Mouse (Mus musculus) limb, embryonic 11.5 days (tissue): Measurements from ENCODE around the gene Klhdc7b. TPM values are rescaled to one million over a fixed set of nuclear protein-coding genes. Genes with fewer than 3 reads are reported as not detected.
A peak's percentile ranks its signal among the peaks of the same experiment; 100 is the strongest.

ENCODE experiments used
- ATAC-seq: fragments of 200-750 bp; cut with Nextera tagmentation; 2 replicates; pipeline ENCODE4 v1.8.0; 2017; ENCODE audit warnings: low read depth; ENCODE audit not compliant: insufficient number of reproducible peaks, low FRiP score, low TSS enrichment
- DNase-seq: peaks from one replicate; pipeline ENCODE4 v3.0.0-alpha.2; 2015; ENCODE audit warnings: low spot score
- H3K27ac ChIP-seq: fragments of 300-500 bp; sonication (generic); replicated peaks from 2 replicates; pipeline ENCODE4 v1.5.1; 2014; ENCODE audit warnings: low read depth, mild to moderate bottlenecking, low read length
- H3K27me3 ChIP-seq: fragments of 300-500 bp; sonication (generic); 2 replicates; pipeline ENCODE4 v1.6.1; 2014; ENCODE audit warnings: mild to moderate bottlenecking, low read length, mixed read lengths; ENCODE audit not compliant: control insufficient read depth, insufficient read depth
- H3K36me3 ChIP-seq: fragments of 300-500 bp; sonication (generic); 2 replicates; pipeline ENCODE4 v1.6.1; 2014; ENCODE audit warnings: mild to moderate bottlenecking, low read length, moderate library complexity, mixed read lengths; ENCODE audit not compliant: control insufficient read depth, insufficient read depth
- H3K4me1 ChIP-seq: fragments of 300-500 bp; sonication (generic); 2 replicates; pipeline ENCODE4 v1.6.1; 2014; ENCODE audit warnings: low read length, mixed read lengths; ENCODE audit not compliant: control insufficient read depth, insufficient read depth
- H3K4me2 ChIP-seq: fragments of 300-500 bp; sonication (generic); 2 replicates; pipeline ENCODE4 v1.6.1; 2014; ENCODE audit warnings: low read depth, mild to moderate bottlenecking, moderate library complexity; ENCODE audit not compliant: severe bottlenecking
- H3K4me3 ChIP-seq: fragments of 300-500 bp; sonication (generic); 2 replicates; pipeline ENCODE4 v1.5.1; 2014; ENCODE audit warnings: low read depth, low read length
- H3K9ac ChIP-seq: fragments of 300-500 bp; sonication (generic); 2 replicates; pipeline ENCODE4 v1.6.1; 2014; ENCODE audit warnings: mild to moderate bottlenecking, low read length
- H3K9me3 ChIP-seq: fragments of 300-500 bp; sonication (generic); 2 replicates; pipeline ENCODE4 v1.6.1; 2016; ENCODE audit warnings: low read length; ENCODE audit not compliant: control insufficient read depth
- WGBS: fragments of 180-500 bp; shearing (Covaris S2); extraction: QIAGEN DNeasy Blood & Tissue Kit; methylation state at CpG from one replicate; pipeline ENCODE4 v1.1.7; 2014; 5-methylcytosine and 5-hydroxymethylcytosine counted together
- polyA plus RNA-seq: library from polyadenylated mRNA; unstranded; fragments of >200 nt; fragmentation: Nextera tagmentation; extraction: Ambion mirVana; gene quantifications from 2 replicates; pipeline ENCODE4 v1.2.1, GENCODE M21; 2014

Klhdc7b gene
- polyA plus RNA-seq, 1 experiment from 2014 or later: not detected

- H3K9ac ChIP-seq: no peak overlapping the region
- H3K36me3 ChIP-seq: peaks cover 35% of the 10 kb centered on the region
- H3K27ac ChIP-seq: no peak overlapping the region
- no peak overlapping the region for H3K4me2 ChIP-seq
- H3K4me1 ChIP-seq: peaks cover 10% of the 10 kb centered on the region
- peaks cover 11% of the 10 kb centered on the region for H3K27me3 ChIP-seq
- no peak for DNase-seq
- no peak for ATAC-seq
- H3K9me3 ChIP-seq: no peaks in the 10 kb centered on the region
- H3K4me3 ChIP-seq: no peak overlapping the region
- 91% methylated on average over 13 of the region's 13 CpGs for WGBS
Measured at GRCm38 (mm10) chr15:89372068-89372467, 12.6 kb upstream of the Klhdc7b start.

- no peaks in the 10 kb centered on the region for H3K9me3 ChIP-seq
- H3K4me2 ChIP-seq: peak overlapping the region; percentile 84; the same call in 1 of the 2 replicates
- WGBS: 81% methylated on average over 7 of the region's 7 CpGs
- no peak overlapping the region for H3K4me3 ChIP-seq
- DNase-seq (no peak), ATAC-seq (no peak)
- H3K27me3 ChIP-seq: peaks cover 16% of the 10 kb centered on the region
- peaks cover 35% of the 10 kb centered on the region for H3K36me3 ChIP-seq
- no peak overlapping the region for H3K27ac ChIP-seq
- H3K9ac ChIP-seq: no peak overlapping the region
- peaks cover 14% of the 10 kb centered on the region for H3K4me1 ChIP-seq
Measured at GRCm38 (mm10) chr15:89372536-89372935, 12.2 kb upstream of the Klhdc7b start.

- peak overlapping the region; percentile 91 for H3K27ac ChIP-seq
- WGBS: 1% methylated on average over 35 of the region's 35 CpGs
- peaks cover 28% of the 10 kb centered on the region for H3K36me3 ChIP-seq
- peak overlapping the region; percentile 66 for H3K9ac ChIP-seq
- peaks cover 22% of the 10 kb centered on the region for H3K27me3 ChIP-seq
- DNase-seq (peak; percentile 85), ATAC-seq (peak; percentile 71)
- H3K4me2 ChIP-seq: peak overlapping the region; percentile 84
- H3K4me3 ChIP-seq: peak overlapping the region; percentile 57
- H3K9me3 ChIP-seq: no peaks in the 10 kb centered on the region
- H3K4me1 ChIP-seq: peaks cover 15% of the 10 kb centered on the region
Measured at GRCm38 (mm10) chr15:89373027-89373761, 11.5 kb upstream of the Klhdc7b start.

- DNase-seq (peak; percentile 99), ATAC-seq (peak; percentile 63)
- Histone ChIP-seq H3K4me3 (peak within 1 kb of the TSS; percentile 57), H3K27ac (peak within 1 kb of the TSS; percentile 91), H3K27me3 (peaks cover 28% of the 10 kb centered on the region), H3K4me2 (peak within 1 kb of the TSS; percentile 84), H3K4me1 (peaks cover 15% of the 10 kb centered on the region), H3K9ac (peak within 1 kb of the TSS; percentile 66), H3K9me3 (no peaks in the 10 kb centered on the region), H3K36me3 (peaks cover 24% of the 10 kb centered on the region)
- under 1% methylated on average over 42 of the region's 42 CpGs for WGBS
Measured at GRCm38 (mm10) chr15:89373762-89374248, 10.9 kb upstream of the Klhdc7b start, which contains the start of gene Sco2. Gene Sco2, minus strand, starts transcription at chr15:89373846.

GRCm38 (mm10) chr15:89374340-89374739, 10.4 kb upstream of the Klhdc7b start:
- WGBS: 46% methylated on average over 9 of the region's 9 CpGs
- peak overlapping the region; percentile 91 for H3K27ac ChIP-seq
- DNase-seq: no peak
- no peaks in the 10 kb centered on the region for H3K9me3 ChIP-seq
- H3K36me3 ChIP-seq: peaks cover 19% of the 10 kb centered on the region
- peaks cover 34% of the 10 kb centered on the region for H3K27me3 ChIP-seq
- H3K4me1 ChIP-seq: peaks cover 15% of the 10 kb centered on the region
- ATAC-seq: no peak
- H3K4me2 ChIP-seq: peak overlapping the region; percentile 84
- H3K9ac ChIP-seq: peak overlapping the region; percentile 66
- peak overlapping the region; percentile 57 for H3K4me3 ChIP-seq

GRCm38 (mm10) chr15:89374801-89375534, 9.7 kb upstream of the Klhdc7b start:
- no peak for DNase-seq
- Histone ChIP-seq H3K4me2 (no peak overlapping the region), H3K4me1 (peaks cover 15% of the 10 kb centered on the region), H3K4me3 (no peak overlapping the region), H3K36me3 (peaks cover 15% of the 10 kb centered on the region), H3K9ac (no peak overlapping the region), H3K27me3 (peaks cover 37% of the 10 kb centered on the region), H3K9me3 (no peaks in the 10 kb centered on the region), H3K27ac (no peak overlapping the region)
- ATAC-seq: no peak
- 91% methylated on average over 17 of the region's 17 CpGs for WGBS

GRCm38 (mm10) chr15:89376040-89376439, 8.7 kb upstream of the Klhdc7b start:
- Histone ChIP-seq H3K27me3 (peaks cover 41% of the 10 kb centered on the region), H3K9ac (no peak overlapping the region), H3K4me3 (no peak overlapping the region), H3K4me1 (peaks cover 15% of the 10 kb centered on the region), H3K36me3 (peaks cover 9% of the 10 kb centered on the region; the same call in 1 of the 2 replicates), H3K9me3 (no peaks in the 10 kb centered on the region), H3K27ac (no peak overlapping the region), H3K4me2 (no peak overlapping the region)
- DNase-seq (no peak), ATAC-seq (no peak)
- WGBS: 82% methylated on average over 7 of the region's 7 CpGs

- Histone ChIP-seq H3K4me3 (no peak within 1 kb of the TSS; the same call in 1 of the 2 replicates), H3K27ac (no peak within 1 kb of the TSS), H3K27me3 (peaks cover 41% of the 10 kb centered on the region), H3K9me3 (no peaks in the 10 kb centered on the region), H3K4me1 (peaks cover 15% of the 10 kb centered on the region), H3K36me3 (peaks cover 2% of the 10 kb centered on the region; the same call in 1 of the 2 replicates), H3K4me2 (no peak within 1 kb of the TSS), H3K9ac (no peak within 1 kb of the TSS)
- WGBS: 10% methylated on average over 16 of the region's 16 CpGs
- ATAC-seq (no peak), DNase-seq (no peak)
Measured at GRCm38 (mm10) chr15:89376957-89377356, 7.8 kb upstream of the Klhdc7b start, which contains the start of gene Tymp. Gene Tymp, minus strand, starts transcription at chr15:89377039.
